Mouse (Mus musculus) limb, embryonic 15.5 days (tissue): ENCODE measurements at regions not wholly inside any gene's neighbourhood (a gene's known extent, or its start where the extent isn't known, plus 50 kb on each side); places are given as distances from the start of the nearest gene placed in this dataset.
A peak's percentile ranks its signal among the peaks of the same experiment; 100 is the strongest.

Source experiments
- ATAC-seq: fragments of 200-750 bp; cut with Nextera tagmentation; 2 replicates; pipeline ENCODE4 v1.8.0; 2017; ENCODE audit warnings: low read depth, moderate TSS enrichment; ENCODE audit not compliant: insufficient number of reproducible peaks, low FRiP score, low TSS enrichment
- H3K27ac ChIP-seq: fragments of 300-500 bp; sonication (generic); 2 replicates; pipeline ENCODE4 v1.5.1; 2015; ENCODE audit warnings: moderate library complexity, mild to moderate bottlenecking, inconsistent platforms
- H3K27me3 ChIP-seq: fragments of 300-500 bp; sonication (generic); 2 replicates; pipeline ENCODE4 v1.6.1; 2015; ENCODE audit warnings: inconsistent platforms
- H3K36me3 ChIP-seq: fragments of 300-500 bp; sonication (generic); 2 replicates; pipeline ENCODE4 v1.6.1; 2015; ENCODE audit warnings: inconsistent platforms
- H3K4me1 ChIP-seq: fragments of 300-500 bp; sonication (generic); 2 replicates; pipeline ENCODE4 v1.6.1; 2015; ENCODE audit warnings: inconsistent platforms
- H3K4me2 ChIP-seq: fragments of 300-500 bp; sonication (generic); 2 replicates; pipeline ENCODE4 v1.6.1; 2015; ENCODE audit warnings: mild to moderate bottlenecking, inconsistent platforms
- H3K4me3 ChIP-seq: fragments of 300-500 bp; sonication (generic); 2 replicates; pipeline ENCODE4 v1.5.1; 2015; ENCODE audit warnings: mild to moderate bottlenecking, inconsistent platforms
- H3K9ac ChIP-seq: fragments of 300-500 bp; sonication (generic); 2 replicates; pipeline ENCODE4 v1.6.1; 2015; ENCODE audit warnings: inconsistent platforms
- H3K9me3 ChIP-seq: fragments of 300-500 bp; sonication (generic); 2 replicates; pipeline ENCODE4 v1.6.1; 2016; ENCODE audit warnings: inconsistent platforms
- WGBS: fragments of 180-500 bp; shearing (Covaris S2); methylation state at CpG from one replicate; pipeline ENCODE4 v1.1.7; 2015; 5-methylcytosine and 5-hydroxymethylcytosine counted together

DNA sequence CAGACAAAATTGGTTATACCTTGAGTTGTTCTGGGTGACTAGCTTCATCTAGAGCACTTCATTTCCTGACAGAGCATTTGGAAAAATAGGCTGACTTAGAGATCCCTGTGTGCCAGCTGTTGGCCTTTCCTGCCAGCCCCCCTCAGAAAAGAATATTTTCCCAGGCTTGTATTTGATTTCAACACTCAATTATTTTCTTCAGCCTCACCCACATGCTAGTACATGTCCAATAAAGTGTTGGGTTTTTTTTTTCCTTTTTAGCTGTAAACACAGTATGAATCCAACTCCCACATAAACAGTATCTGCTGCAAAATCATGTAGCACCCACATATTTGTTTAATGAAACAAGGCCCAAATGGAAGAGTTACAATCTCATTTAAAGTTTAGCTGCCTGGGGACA is 256.8 kb upstream of the Acvr2a start:
- no peaks in the 10 kb centered on the region for H3K9me3 ChIP-seq
- no peaks in the 10 kb centered on the region for H3K4me1 ChIP-seq
- H3K4me2 ChIP-seq = no peak overlapping the region
- H3K4me3 ChIP-seq = no peak overlapping the region
- no peaks in the 10 kb centered on the region for H3K27me3 ChIP-seq
- ATAC-seq = no peak
- no peak overlapping the region for H3K27ac ChIP-seq
- H3K36me3 ChIP-seq = no peaks in the 10 kb centered on the region
- H3K9ac ChIP-seq = no peak overlapping the region

DNA sequence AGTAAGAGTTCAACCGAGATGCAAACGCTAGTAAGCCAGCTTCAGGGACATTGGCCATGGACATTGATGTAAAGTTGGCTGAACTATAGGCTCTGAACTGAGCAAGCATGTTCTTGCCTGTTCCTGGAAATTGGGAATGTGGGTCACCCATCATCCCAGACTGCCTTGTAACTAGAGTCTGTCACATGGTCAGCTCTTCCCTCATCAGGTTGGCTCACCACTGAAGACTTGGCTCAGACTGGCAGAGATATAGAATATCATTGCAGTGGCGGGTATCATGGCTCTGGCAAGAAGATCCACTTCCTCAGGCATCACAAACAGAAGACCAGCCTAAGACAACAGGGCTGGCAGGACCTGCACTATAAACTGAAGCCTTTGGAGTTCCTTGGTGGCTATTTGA is 255.3 kb upstream of the Acvr2a start:
- Histone ChIP-seq H3K27ac (no peak overlapping the region), H3K9me3 (no peaks in the 10 kb centered on the region), H3K27me3 (no peaks in the 10 kb centered on the region), H3K4me2 (no peak overlapping the region), H3K36me3 (no peaks in the 10 kb centered on the region), H3K4me3 (no peak overlapping the region), H3K4me1 (no peaks in the 10 kb centered on the region), H3K9ac (no peak overlapping the region)
- no peak for ATAC-seq
- 88% methylated on average over 3 of the region's 3 CpGs for WGBS

DNA sequence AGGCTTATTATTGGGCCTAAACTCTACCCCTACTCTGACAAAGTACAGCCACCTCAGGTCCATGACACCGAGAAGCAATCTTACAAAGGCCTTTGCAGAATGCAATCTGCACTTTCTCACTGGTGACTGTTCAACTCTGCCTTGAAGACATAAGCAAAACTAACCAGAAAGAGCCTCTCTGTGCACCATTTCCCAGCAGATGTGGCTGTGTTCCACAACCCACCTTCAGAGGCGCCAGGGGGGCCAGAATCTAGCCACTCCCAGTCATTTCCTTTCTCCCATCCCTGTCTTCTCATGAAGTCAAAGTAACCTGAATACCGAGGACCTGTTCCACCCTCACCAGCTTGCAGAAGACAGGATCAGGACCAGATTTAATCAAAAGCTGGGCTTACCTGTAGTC is 250.3 kb upstream of the Acvr2a start:
- no peak overlapping the region for H3K4me3 ChIP-seq
- no peaks in the 10 kb centered on the region for H3K9me3 ChIP-seq
- H3K27me3 ChIP-seq = no peaks in the 10 kb centered on the region
- 0 out of 2 replicates have a peak, but pooled peaks cover 4% of the 10 kb centered on the region for H3K4me1 ChIP-seq
- no peak overlapping the region for H3K9ac ChIP-seq
- no peaks in the 10 kb centered on the region for H3K36me3 ChIP-seq
- WGBS = 71% methylated on average over 3 of the region's 3 CpGs
- H3K27ac ChIP-seq = no peak overlapping the region
- ATAC-seq = no peak
- H3K4me2 ChIP-seq = no peak overlapping the region

DNA sequence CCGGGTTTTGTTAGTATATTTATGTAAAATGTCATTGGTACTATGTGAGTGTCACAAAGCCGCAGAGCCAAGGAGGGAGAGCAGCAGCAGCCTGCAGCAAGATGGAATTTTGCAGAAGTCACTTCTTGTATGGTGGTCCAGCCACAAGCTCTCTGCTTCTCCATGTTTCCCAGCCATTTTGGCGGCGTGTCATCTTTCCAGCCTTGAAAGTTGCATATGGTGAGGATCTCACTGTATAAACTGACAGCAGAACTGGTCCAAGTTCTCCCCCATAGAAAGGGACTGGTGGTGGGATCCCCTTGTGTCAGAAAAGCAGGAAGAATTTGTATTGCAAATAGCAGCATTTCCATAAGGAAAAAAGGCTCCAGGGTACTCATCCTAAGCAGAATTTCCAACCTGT is 249.7 kb upstream of the Acvr2a start:
- no peak overlapping the region for H3K4me2 ChIP-seq
- no peaks in the 10 kb centered on the region for H3K36me3 ChIP-seq
- WGBS = 88% methylated on average over 4 of the region's 4 CpGs
- no peaks in the 10 kb centered on the region for H3K27me3 ChIP-seq
- ATAC-seq = no peak
- H3K4me1 ChIP-seq = 0 out of 2 replicates have a peak, but pooled peaks cover 4% of the 10 kb centered on the region
- no peak overlapping the region for H3K4me3 ChIP-seq
- H3K27ac ChIP-seq = no peak overlapping the region
- no peak overlapping the region for H3K9ac ChIP-seq
- no peaks in the 10 kb centered on the region for H3K9me3 ChIP-seq

DNA sequence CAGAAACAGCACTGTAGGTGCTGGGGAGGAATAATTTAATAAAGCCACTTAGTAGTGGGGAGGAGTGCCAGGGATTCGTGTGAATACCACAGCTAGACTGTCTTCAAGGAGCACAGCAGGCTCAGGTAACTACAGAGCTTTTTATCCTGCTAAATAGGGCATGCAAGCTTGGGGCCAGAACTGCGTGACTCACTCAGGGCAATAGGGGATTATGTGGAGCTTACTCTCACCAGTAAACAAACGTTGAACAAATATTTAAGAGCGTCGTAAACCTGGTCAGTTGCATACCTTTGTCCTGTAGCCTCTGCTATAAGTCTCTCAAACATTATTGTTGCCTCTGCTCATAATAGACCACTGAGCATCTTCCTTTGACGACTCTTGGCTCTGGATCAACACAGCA is 246.0 kb upstream of the Acvr2a start:
- no peak for ATAC-seq
- Histone ChIP-seq H3K9me3 (no peaks in the 10 kb centered on the region), H3K27ac (no peak overlapping the region), H3K27me3 (no peaks in the 10 kb centered on the region), H3K4me3 (no peak overlapping the region), H3K4me1 (0 out of 2 replicates have a peak, but pooled peaks cover 4% of the 10 kb centered on the region), H3K9ac (no peak overlapping the region), H3K36me3 (no peaks in the 10 kb centered on the region), H3K4me2 (no peak overlapping the region)
- 39% methylated on average over 6 of the region's 6 CpGs for WGBS

DNA sequence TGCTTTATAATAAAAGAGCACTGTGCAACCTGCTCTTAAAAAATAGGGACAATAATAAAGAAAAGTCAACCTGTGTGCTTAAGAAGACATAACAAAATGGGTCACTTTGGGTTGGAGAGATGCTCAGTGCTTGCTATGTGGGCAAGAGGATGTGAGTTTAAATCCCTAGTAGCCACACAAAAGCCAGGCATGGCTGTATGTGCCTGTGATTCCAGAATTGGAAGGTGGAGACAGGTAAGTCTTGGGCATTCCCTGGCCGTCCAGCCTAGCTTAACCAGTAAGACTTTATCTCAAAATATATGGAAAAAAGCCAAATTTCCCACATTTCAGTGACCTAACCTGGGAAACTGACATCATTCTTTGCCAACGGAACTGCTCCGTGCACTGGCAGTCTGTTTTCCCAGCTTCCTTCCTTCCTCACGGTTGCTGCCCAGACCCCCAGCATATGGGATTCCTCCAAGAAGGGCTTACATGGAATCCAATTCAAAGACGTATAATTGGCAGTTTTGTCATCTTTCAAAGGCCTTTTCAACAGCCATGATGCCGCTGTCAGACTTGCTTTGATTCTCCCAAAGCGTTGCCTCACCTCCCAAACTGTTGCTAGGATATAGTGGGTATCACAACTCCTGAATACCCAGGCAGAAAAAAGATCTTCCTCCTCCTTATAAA is 227.6 kb upstream of the Acvr2a start:
- H3K4me3 ChIP-seq = no peak overlapping the region
- H3K27ac ChIP-seq = no peak overlapping the region
- WGBS = 68% methylated on average over 7 of the region's 7 CpGs
- ATAC-seq = no peak
- H3K4me1 ChIP-seq = no peaks in the 10 kb centered on the region
- H3K27me3 ChIP-seq = no peaks in the 10 kb centered on the region
- H3K9ac ChIP-seq = no peak overlapping the region
- no peak overlapping the region for H3K4me2 ChIP-seq
- H3K36me3 ChIP-seq = no peaks in the 10 kb centered on the region
- no peaks in the 10 kb centered on the region for H3K9me3 ChIP-seq

DNA sequence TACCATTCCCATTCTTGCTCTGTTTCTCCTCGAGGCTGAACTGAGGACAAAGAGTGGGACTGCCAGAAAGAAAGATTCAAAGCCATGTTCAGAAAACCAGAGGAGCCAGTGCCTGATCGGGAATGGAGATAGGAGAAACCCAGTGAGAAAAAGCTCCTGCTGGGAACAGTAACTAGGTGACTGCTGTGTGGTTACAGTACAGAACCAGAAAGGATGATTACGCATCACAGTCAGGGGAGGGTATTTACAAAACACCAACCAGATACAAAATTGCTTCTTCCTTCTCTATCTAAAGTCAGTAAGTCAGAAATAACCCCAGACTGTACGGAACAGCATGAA is 227.1 kb upstream of the Acvr2a start:
- H3K27ac ChIP-seq = no peak overlapping the region
- no peaks in the 10 kb centered on the region for H3K4me1 ChIP-seq
- WGBS = 73% methylated on average over 4 of the region's 4 CpGs
- ATAC-seq = no peak
- H3K4me3 ChIP-seq = no peak overlapping the region
- H3K9me3 ChIP-seq = no peaks in the 10 kb centered on the region
- no peaks in the 10 kb centered on the region for H3K27me3 ChIP-seq
- H3K36me3 ChIP-seq = no peaks in the 10 kb centered on the region
- H3K4me2 ChIP-seq = no peak overlapping the region
- H3K9ac ChIP-seq = no peak overlapping the region

DNA sequence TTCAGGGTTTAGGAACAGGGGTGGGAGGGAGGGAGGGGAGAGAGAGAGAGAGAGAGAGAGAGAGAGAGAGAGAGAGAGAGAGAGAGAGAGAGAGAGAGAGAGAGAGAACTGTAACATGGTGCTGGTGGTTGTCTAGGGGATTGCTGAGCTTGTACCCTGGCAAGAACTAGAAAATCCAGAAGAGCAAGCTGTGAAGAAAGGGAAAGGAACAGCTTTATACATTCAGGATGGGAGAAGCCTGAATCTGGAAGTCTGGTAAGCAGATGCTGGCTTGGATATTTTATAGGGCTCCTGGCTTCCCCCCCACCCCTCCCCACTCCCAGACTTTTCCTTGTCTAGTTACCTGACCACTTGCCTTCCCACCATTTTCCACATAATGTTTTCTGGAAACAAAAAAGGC is 224.2 kb upstream of the Acvr2a start:
- no peaks in the 10 kb centered on the region for H3K27me3 ChIP-seq
- no peak for ATAC-seq
- H3K9ac ChIP-seq = no peak overlapping the region
- no peaks in the 10 kb centered on the region for H3K9me3 ChIP-seq
- H3K36me3 ChIP-seq = no peaks in the 10 kb centered on the region
- H3K4me2 ChIP-seq = no peak overlapping the region
- no peak overlapping the region for H3K27ac ChIP-seq
- no peaks in the 10 kb centered on the region for H3K4me1 ChIP-seq
- H3K4me3 ChIP-seq = no peak overlapping the region

DNA sequence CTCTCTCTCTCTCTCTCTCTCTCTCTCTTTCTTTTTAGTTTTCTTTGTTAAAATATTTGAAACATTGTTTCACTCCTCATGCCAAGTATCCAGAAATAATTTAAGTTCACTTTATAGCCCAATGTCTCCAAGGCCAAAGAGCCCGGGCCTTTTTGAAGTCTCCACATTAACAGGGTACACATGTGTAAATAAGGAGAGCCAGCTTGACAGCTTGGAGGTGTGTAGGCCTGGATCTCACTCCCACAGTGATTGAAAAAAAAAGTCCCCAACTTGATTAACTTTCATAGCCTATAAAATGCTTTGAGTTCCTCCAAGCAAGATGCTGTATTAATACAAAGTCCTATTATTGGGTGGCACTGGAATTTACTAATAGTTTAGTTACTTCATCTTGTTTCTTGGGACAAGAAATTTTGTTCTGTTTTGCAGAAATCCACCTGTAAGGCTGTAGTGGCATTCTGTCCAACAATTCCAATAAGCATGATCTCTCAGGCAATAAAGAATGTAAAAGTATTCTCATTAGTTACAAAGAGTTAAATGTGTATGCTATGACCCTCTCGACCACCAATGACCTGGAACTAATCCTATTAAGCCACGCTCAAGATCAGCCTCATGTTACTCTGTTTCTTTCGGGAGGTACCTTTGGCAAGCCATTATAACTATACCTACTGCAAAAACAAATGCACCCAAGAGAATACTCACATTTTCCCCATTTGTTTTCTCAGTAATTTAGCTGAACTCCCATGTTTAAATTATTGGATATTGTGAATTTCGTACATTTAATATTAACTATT is 215.9 kb upstream of the Acvr2a start:
- peaks cover 10% of the 10 kb centered on the region; the same call in 1 of the 2 replicates for H3K4me1 ChIP-seq
- H3K9me3 ChIP-seq = no peaks in the 10 kb centered on the region
- no peak overlapping the region for H3K4me3 ChIP-seq
- H3K4me2 ChIP-seq = no peak overlapping the region
- H3K27me3 ChIP-seq = no peaks in the 10 kb centered on the region
- no peak for ATAC-seq
- no peaks in the 10 kb centered on the region for H3K36me3 ChIP-seq
- H3K27ac ChIP-seq = no peak overlapping the region
- 28% methylated on average over 5 of the region's 5 CpGs for WGBS
- H3K9ac ChIP-seq = no peak overlapping the region

DNA sequence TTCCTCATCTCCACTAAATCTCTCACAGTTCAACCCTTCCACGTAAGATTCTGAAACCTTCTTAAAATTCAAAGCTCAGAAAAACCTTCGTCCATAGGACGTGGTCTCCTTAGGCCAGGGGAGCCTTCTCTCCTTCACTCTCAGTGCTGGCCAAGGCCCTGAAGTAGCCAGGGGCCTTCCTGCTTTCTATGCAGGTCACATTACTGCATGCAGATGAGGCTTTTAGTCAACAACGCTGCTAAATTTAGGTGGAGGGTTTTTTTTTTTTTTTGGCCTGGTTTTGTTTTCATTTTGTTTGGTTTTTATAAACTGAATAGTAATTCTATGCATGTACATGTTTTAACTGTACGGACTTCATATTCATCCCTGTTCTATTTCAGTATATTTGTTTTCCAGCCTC is 214.5 kb upstream of the Acvr2a start:
- 80% methylated on average over 5 of the region's 5 CpGs for WGBS

DNA sequence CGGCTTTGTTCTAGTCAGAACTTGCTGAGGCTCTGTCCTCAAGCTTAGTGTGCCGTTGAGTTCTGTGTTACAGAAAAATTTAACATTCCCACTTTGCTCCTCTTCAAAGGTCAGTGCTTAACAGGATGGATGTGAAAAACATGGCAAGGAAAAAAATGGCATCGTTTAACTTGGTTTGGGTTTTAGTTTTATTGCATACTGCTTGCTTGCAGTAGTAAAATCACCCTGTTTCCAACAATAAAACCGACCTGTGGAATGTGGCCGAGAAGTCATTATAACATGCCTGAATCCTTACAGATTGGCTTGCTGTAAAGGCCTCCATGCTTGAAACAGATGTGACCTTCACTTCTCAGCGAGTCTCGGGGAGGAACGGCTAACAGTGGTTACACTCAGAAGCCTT is 212.1 kb upstream of the Acvr2a start:
- H3K4me2 ChIP-seq = no peak overlapping the region
- no peaks in the 10 kb centered on the region for H3K9me3 ChIP-seq
- no peaks in the 10 kb centered on the region for H3K36me3 ChIP-seq
- no peak overlapping the region for H3K9ac ChIP-seq
- ATAC-seq = peak; percentile 48; the same call in 1 of the 2 replicates
- no peaks in the 10 kb centered on the region for H3K27me3 ChIP-seq
- H3K27ac ChIP-seq = peak overlapping the region; percentile 57
- 21% methylated on average over 8 of the region's 8 CpGs for WGBS
- no peak overlapping the region for H3K4me3 ChIP-seq
- peaks cover 10% of the 10 kb centered on the region; the same call in 1 of the 2 replicates for H3K4me1 ChIP-seq

More for the DNA sequence above, 214.5 kb upstream of the Acvr2a start:
- no peaks in the 10 kb centered on the region for H3K27me3 ChIP-seq
- no peaks in the 10 kb centered on the region for H3K9me3 ChIP-seq
- no peak overlapping the region for H3K4me2 ChIP-seq
- H3K4me1 ChIP-seq = peaks cover 10% of the 10 kb centered on the region; the same call in 1 of the 2 replicates
- H3K9ac ChIP-seq = no peak overlapping the region
- H3K36me3 ChIP-seq = no peaks in the 10 kb centered on the region
- no peak overlapping the region for H3K27ac ChIP-seq
- ATAC-seq = no peak
- H3K4me3 ChIP-seq = no peak overlapping the region

DNA sequence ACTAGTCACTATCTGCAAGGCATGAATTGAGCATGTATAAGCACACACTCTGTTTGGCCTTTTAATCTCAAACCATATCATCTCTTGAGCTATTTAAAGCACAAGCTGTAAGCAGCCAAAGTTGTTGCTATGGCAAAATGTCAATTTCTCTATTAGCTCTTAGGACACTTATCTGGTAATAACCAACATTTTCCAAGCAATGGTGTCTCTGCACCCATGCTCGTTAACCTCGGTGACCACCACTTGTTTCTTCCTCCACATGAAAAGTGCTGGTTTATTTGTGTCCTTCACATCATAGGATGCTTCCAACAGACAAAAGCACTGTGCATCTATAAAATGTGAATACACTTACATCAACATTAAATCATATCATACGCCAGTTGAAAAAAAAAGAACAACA is 204.4 kb upstream of the Acvr2a start:
- H3K36me3 ChIP-seq = no peaks in the 10 kb centered on the region
- H3K9ac ChIP-seq = no peak overlapping the region
- H3K4me3 ChIP-seq = no peak overlapping the region
- no peaks in the 10 kb centered on the region for H3K9me3 ChIP-seq
- WGBS = 88% methylated on average over 3 of the region's 3 CpGs
- H3K4me2 ChIP-seq = no peak overlapping the region
- no peaks in the 10 kb centered on the region for H3K4me1 ChIP-seq
- no peak for ATAC-seq
- no peak overlapping the region for H3K27ac ChIP-seq
- no peaks in the 10 kb centered on the region for H3K27me3 ChIP-seq
